In the genomic region with DNA sequence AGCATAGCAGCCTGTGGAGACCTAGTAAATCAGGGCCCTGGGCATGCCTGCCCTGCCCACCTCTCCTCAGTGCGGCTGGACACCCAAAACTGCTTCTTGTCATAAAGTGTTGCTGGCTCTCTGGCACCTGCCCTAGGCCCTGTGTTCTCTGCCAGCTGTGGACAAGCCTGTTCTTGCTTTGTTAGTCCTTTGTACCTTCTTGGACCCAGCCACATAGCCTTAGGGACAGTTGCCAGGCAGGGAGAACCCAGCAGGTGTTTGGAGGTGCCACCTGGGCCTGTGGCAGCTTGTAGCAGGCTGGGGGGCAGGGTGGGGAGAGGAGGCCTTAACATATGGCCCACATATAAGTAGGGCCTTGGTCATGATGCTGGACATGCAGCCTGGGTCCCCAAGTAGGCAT, we compare ENCODE assay signal across 8 mouse cellular contexts.
DNase-seq lines count a peak whose midpoint lies in the region; ATAC-seq and TF ChIP-seq lines count a peak whose summit lies in the region.

No protein-coding gene starts in this region.

- no peaks in the 10 kb centered on the region for H3K27me3 ChIP-seq in heart, embryonic 12.5 days (replicated peaks)
- H3K27me3 ChIP-seq in E14TG2a.4 (ENCODE audit: insufficient read depth, low read length) = no peaks in the 10 kb centered on the region
- no peaks in the 10 kb centered on the region for H3K27me3 ChIP-seq in hindbrain, embryonic 11.5 days (ENCODE audit: control insufficient read depth, insufficient read depth, low read length)
- no peaks in the 10 kb centered on the region for H3K27me3 ChIP-seq in liver, embryonic 16.5 days (ENCODE audit: control insufficient read depth, insufficient read depth, low read depth, low read length)

- H3K9me3 ChIP-seq in heart, embryonic 12.5 days (replicated peaks) = no peaks in the 10 kb centered on the region
- H3K9me3 ChIP-seq in E14TG2a.4 (ENCODE audit: low read length) = no peaks in the 10 kb centered on the region
- H3K9me3 ChIP-seq in hindbrain, embryonic 11.5 days (ENCODE audit: control insufficient read depth, low read length) = no peaks in the 10 kb centered on the region
- no peaks in the 10 kb centered on the region for H3K9me3 ChIP-seq in liver, embryonic 16.5 days (replicated peaks; ENCODE audit: control insufficient read depth, low read length)

- H3K4me2 ChIP-seq in heart, embryonic 12.5 days = no peak overlapping the region
- no peak overlapping the region for H3K4me2 ChIP-seq in hindbrain, embryonic 11.5 days (replicated peaks; ENCODE audit: low read depth, low read length)
- no peak overlapping the region for H3K4me2 ChIP-seq in liver, embryonic 16.5 days (ENCODE audit: low read depth, low read length)

- H3K4me1 ChIP-seq in heart, embryonic 12.5 days (replicated peaks) = peaks cover 95% of the 10 kb centered on the region
- H3K4me1 ChIP-seq in E14TG2a.4 (replicated peaks; ENCODE audit: low read depth, low read length) = peaks cover 73% of the 10 kb centered on the region
- peaks cover 38% of the 10 kb centered on the region for H3K4me1 ChIP-seq in hindbrain, embryonic 11.5 days (replicated peaks; ENCODE audit: control insufficient read depth, insufficient read depth, low read length)
- peaks cover 99% of the 10 kb centered on the region for H3K4me1 ChIP-seq in liver, embryonic 16.5 days (ENCODE audit: control insufficient read depth, low read depth, low read length)

- DNase-seq in heart, postnatal 36 days = no peak
- no peak for DNase-seq in hindbrain, embryonic 11.5 days (ENCODE audit: low spot score)
- DNase-seq in gastrocnemius, postnatal 14 days = no peak
- no peak for DNase-seq in lung, postnatal 10 days
- no peak for DNase-seq in gastrocnemius, adult 18-20 months (ENCODE audit: low spot score)

- H3K9ac ChIP-seq in heart, embryonic 12.5 days = peak overlapping the region; percentile 26; the same call in 1 of the 2 replicates
- H3K9ac ChIP-seq in hindbrain, embryonic 11.5 days (ENCODE audit: low read depth, low read length) = 0 out of 2 replicates have a peak overlapping the region, but pooled peaks have one; percentile 16
- peak overlapping the region; percentile 63 for H3K9ac ChIP-seq in liver, embryonic 16.5 days (ENCODE audit: low read depth, low read length)

- intact Hi-C loops in heart, postnatal 36 days (cut with DNase I) = no loop called here
- intact Hi-C loops in gastrocnemius, postnatal 14 days (cut with DNase I; ENCODE audit: low total_unique reads) = no loop called here

- 0 out of 2 replicates have a peak overlapping the region, but pooled peaks have one; percentile 59 for H3K27ac ChIP-seq in heart, embryonic 12.5 days (ENCODE audit: poor library complexity, severe bottlenecking)
- H3K27ac ChIP-seq in hindbrain, embryonic 11.5 days (ENCODE audit: low read depth, low read length) = peak overlapping the region; percentile 90
- peak overlapping the region; percentile 98 for H3K27ac ChIP-seq in liver, embryonic 16.5 days (ENCODE audit: low read length)

- no peak for TF ChIP-seq CTCF in E14TG2a.4 (conservative IDR thresholded peaks at IDR 0.05; ENCODE audit: low read length)

- H3K36me3 ChIP-seq in heart, embryonic 12.5 days = no peaks in the 10 kb centered on the region
- H3K36me3 ChIP-seq in E14TG2a.4 (ENCODE audit: insufficient read depth, low read length) = no peaks in the 10 kb centered on the region
- no peaks in the 10 kb centered on the region for H3K36me3 ChIP-seq in hindbrain, embryonic 11.5 days (ENCODE audit: control insufficient read depth, insufficient read depth, low read length)
- no peaks in the 10 kb centered on the region for H3K36me3 ChIP-seq in liver, embryonic 16.5 days (ENCODE audit: control insufficient read depth, insufficient read depth)

- H3K4me3 ChIP-seq in heart, embryonic 12.5 days = no peak overlapping the region
- H3K4me3 ChIP-seq in E14TG2a.4 (replicated peaks; ENCODE audit: low read length) = peak overlapping the region; percentile 50
- H3K4me3 ChIP-seq in hindbrain, embryonic 11.5 days (ENCODE audit: low read depth, low read length) = no peak overlapping the region
- no peak overlapping the region for H3K4me3 ChIP-seq in liver, embryonic 16.5 days (ENCODE audit: low read depth, low read length)

- WGBS in heart, embryonic 12.5 days = 76% methylated on average over 1 of the region's 1 CpGs
- WGBS in hindbrain, embryonic 11.5 days = 70% methylated on average over 1 of the region's 1 CpGs
- 93% methylated on average over 1 of the region's 1 CpGs for WGBS in liver, embryonic 16.5 days (ENCODE audit: insufficient replicate concordance)

- ATAC-seq in heart, embryonic 12.5 days (ENCODE audit: insufficient number of reproducible peaks, low FRiP score) = no peak
- peak; percentile 23; the same call in 1 of the 2 replicates for ATAC-seq in hindbrain, embryonic 11.5 days (ENCODE audit: low FRiP score)
- no peak for ATAC-seq in liver, embryonic 16.5 days (ENCODE audit: low read depth)
